In genomic region chr12:80344777-80345231, GRCm38 (mm10) we compare ENCODE assay signal across 9 mouse cellular contexts.
A peak's percentile ranks its signal among the peaks of the same experiment; 100 is the strongest.
DNase-seq lines count a peak whose midpoint lies in the region; ATAC-seq and TF ChIP-seq lines count a peak whose summit lies in the region.
"Had no signal": no experiment of that assay in that cellular context is flagged by ENCODE, and none has a peak within 500 bp of the region (broad histone marks: within the 10 kb centered on the region; RNA-seq: fewer than 3 reads in every experiment).

No protein-coding gene starts in this region.

- H3K4me1 ChIP-seq in heart, embryonic 12.5 days (replicated peaks) = peaks cover 42% of the 10 kb centered on the region
- peaks cover 9% of the 10 kb centered on the region; the same call in 1 of the 2 replicates for H3K4me1 ChIP-seq in lung, postnatal 0 days (ENCODE audit: insufficient read depth, low read depth, low read length)

- no peak overlapping the region for H3K9ac ChIP-seq in heart, embryonic 12.5 days
- no peak overlapping the region for H3K9ac ChIP-seq in lung, postnatal 0 days (replicated peaks; ENCODE audit: low read depth)

- H3K27ac ChIP-seq in gastrocnemius, adult 2 months = peak overlapping the region; percentile 49
- H3K27ac ChIP-seq in heart, embryonic 12.5 days (ENCODE audit: poor library complexity, severe bottlenecking) = peak overlapping the region; percentile 50
- H3K27ac ChIP-seq in lung, postnatal 0 days (ENCODE audit: low read length) = peak overlapping the region; percentile 73

- peaks cover 18% of the 10 kb centered on the region for H3K36me3 ChIP-seq in heart, embryonic 12.5 days
- peaks cover 13% of the 10 kb centered on the region; the same call in 1 of the 2 replicates for H3K36me3 ChIP-seq in lung, postnatal 0 days (ENCODE audit: insufficient read depth, low read length)

- no peaks in the 10 kb centered on the region for H3K27me3 ChIP-seq in heart, embryonic 12.5 days (replicated peaks)
- H3K27me3 ChIP-seq in lung, postnatal 0 days (replicated peaks; ENCODE audit: insufficient read depth, low read length) = no peaks in the 10 kb centered on the region

- H3K4me3 ChIP-seq in gastrocnemius, adult 2 months = no peak overlapping the region
- no peak overlapping the region for H3K4me3 ChIP-seq in heart, embryonic 12.5 days
- no peak overlapping the region for H3K4me3 ChIP-seq in lung, postnatal 0 days (ENCODE audit: low read depth, low read length)

- H3K9me3 ChIP-seq in heart, embryonic 12.5 days (replicated peaks) = no peaks in the 10 kb centered on the region
- no peaks in the 10 kb centered on the region for H3K9me3 ChIP-seq in lung, postnatal 0 days (ENCODE audit: low read length)

- ATAC-seq in heart, embryonic 12.5 days (ENCODE audit: insufficient number of reproducible peaks, low FRiP score) = peak; percentile 63; the same call in 1 of the 2 replicates
- peak; percentile 96 for ATAC-seq in lung, postnatal 0 days

- DNase-seq in gastrocnemius, adult 2 months = peak; percentile 17
- no peak for DNase-seq in gastrocnemius, postnatal 14 days
- DNase-seq in Muller cell, postnatal 12 days (ENCODE audit: inconsistent ontology term) = peak; percentile 95
- peak; percentile 93 for DNase-seq in lung, postnatal 0 days (ENCODE audit: low spot score)
- no peak for DNase-seq in layer of hippocampus, postnatal 25 days (ENCODE audit: extremely low spot score in 1 of 2, low spot score in 1 of 2)
- no peak for DNase-seq in urinary bladder, adult 2 months (ENCODE audit: low spot score)
- DNase-seq in retina, postnatal 1 day = no peak
- DNase-seq: cerebellum, adult 9-11 months had no signal

- peak; percentile 99 for TF ChIP-seq EP300 in lung, postnatal 0 days (IDR thresholded peaks at IDR 0.05)

- H3K4me2 ChIP-seq in heart, embryonic 12.5 days = no peak overlapping the region
- H3K4me2 ChIP-seq in lung, postnatal 0 days (replicated peaks; ENCODE audit: low read depth, low read length) = no peak overlapping the region

- TF ChIP-seq CTCF in gastrocnemius, adult 2 months (IDR thresholded peaks at IDR 0.05) = no peak
- TF ChIP-seq CTCF in lung, postnatal 0 days (IDR thresholded peaks at IDR 0.05) = no peak

- 27% methylated on average over 6 of the region's 6 CpGs for WGBS in heart, embryonic 12.5 days
- WGBS in lung, postnatal 0 days = 24% methylated on average over 6 of the region's 6 CpGs

- intact Hi-C loops in gastrocnemius, adult 2 months (cut with DNase I) = no loop called here
- intact Hi-C loops in gastrocnemius, postnatal 14 days (cut with DNase I; ENCODE audit: low total_unique reads) = no loop called here

Comparison
In these comparisons a context has a peak if more than half of its experiments do, and no peak if none do; other contexts are left out.
1. DNase-seq: peak in gastrocnemius, adult 2 months (single experiment), Muller cell, postnatal 12 days (single experiment) and lung, postnatal 0 days (single experiment); none in gastrocnemius, postnatal 14 days (single experiment), layer of hippocampus, postnatal 25 days (0 of 2), urinary bladder, adult 2 months (single experiment) and retina, postnatal 1 day (single experiment).
2. Peak in every context shown above with its lines, with median percentiles within 50 percentile points of each other: H3K27ac ChIP-seq.